Mouse (Mus musculus): ENCODE data around the gene Lipe.
"Not testable (repeated sequence)": the region's sequence is repeated elsewhere in the genome, so short reads cannot be mapped to it uniquely, and the experiment has no call there.

The Lipe gene

GRCm38 (mm10) chr7:25417597-25417996 lies 19.1 kb upstream of the Lipe start:
- in situ Hi-C loops (cut with MseI, MboI), result no loop called here

DNA sequence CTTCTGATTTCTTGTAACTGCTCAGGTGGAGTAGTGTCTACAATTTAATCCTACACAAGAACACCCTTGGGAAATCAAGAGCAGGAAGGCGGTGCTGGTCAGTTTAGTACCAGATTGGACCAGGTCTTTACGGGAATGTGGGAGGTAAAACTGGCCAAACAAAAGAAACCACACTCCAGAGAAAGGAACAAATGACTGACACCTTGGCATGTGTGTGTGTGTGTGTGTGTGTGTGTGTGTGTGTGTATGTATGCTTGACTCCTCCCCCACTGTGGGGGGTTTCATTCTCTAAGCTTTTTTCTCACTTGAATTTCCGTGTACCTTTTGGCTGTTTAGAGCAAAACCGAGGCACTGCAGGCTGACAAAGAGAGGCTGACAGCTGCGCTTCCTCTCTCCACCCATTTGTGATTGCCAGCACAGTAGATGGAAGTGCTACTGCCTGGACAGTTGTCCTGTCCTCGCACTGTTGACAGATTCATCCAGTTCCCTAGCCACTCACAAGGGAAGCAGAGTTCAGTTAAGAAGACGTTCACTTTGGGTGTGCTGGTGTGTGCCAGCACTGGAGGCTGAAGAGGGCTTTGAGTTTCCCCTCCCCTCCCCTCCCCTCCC lies 14.4 kb upstream of the Lipe start, which contains the start of gene Cxcl17:
Gene Cxcl17 (minus strand): TSS at position 54 of the 609 bp plus-strand sequence.
- in situ Hi-C loops (cut with MseI, MboI), result no loop called here

GRCm38 (mm10) chr7:25411861-25412260 lies 13.4 kb upstream of the Lipe start:
- in situ Hi-C loops (cut with MseI, MboI), result no loop called here

GRCm38 (mm10) chr7:25410969-25411615 lies 12.6 kb upstream of the Lipe start:
- in situ Hi-C loops (cut with MseI, MboI), result no loop called here

GRCm38 (mm10) chr7:25409114-25409760 lies 10.7 kb upstream of the Lipe start:
- in situ Hi-C loops (cut with MseI, MboI), result no loop called here

DNA sequence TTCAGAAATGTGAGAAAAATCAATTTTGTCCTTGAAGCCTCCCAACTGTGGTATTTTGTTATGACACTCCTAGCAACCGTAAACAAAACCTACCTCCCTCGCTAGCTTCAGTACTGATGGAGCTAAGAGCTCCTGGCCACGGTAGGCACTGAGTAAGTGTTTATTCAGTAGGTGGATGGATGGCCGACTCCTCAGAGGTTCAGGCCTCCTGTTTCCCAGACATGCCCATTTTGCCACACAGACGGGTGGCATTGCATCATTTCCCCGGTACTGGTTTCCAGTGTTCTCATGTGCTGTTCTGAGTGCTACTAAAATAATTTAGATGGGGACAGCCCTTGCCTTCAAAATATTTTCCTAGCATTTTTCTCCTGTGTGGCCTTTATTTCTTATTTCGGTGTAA lies 8.0 kb upstream of the Lipe start:
- in situ Hi-C loops (cut with MseI, MboI), result no loop called here

- in situ Hi-C loops (cut with MseI, MboI), result no loop called here
Measured at GRCm38 (mm10) chr7:25402671-25403101, 4.2 kb upstream of the Lipe start.

DNA sequence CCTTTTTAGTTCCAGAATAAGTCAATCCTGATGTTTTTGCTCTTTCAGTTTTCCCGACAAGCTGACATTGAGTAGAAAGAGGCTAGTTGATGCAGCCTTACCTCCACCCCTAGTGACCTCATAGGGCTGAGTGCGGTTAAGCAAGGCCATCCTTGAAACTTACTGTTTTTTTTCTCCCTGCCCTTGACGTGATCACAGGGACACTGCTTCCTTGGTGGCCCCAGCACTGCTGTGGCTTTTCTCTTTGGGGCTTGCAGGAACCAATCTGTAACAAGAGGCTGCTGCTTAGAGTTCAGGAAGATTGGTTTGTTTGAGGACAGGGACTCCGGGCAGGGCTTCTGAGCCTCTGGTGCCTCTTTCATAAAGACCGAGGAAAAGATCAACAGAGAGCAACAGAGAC lies 3.5 kb upstream of the Lipe start:
- in situ Hi-C loops (cut with MseI, MboI), result no loop called here

- in situ Hi-C loops (cut with MseI, MboI), result no loop called here
Measured at GRCm38 (mm10) chr7:25401551-25401950, 3.0 kb upstream of the Lipe start.

- in situ Hi-C loops (cut with MseI, MboI), result not testable (repeated sequence)
Measured at GRCm38 (mm10) chr7:25399028-25399427, 518 bp upstream of the Lipe start.

DNA sequence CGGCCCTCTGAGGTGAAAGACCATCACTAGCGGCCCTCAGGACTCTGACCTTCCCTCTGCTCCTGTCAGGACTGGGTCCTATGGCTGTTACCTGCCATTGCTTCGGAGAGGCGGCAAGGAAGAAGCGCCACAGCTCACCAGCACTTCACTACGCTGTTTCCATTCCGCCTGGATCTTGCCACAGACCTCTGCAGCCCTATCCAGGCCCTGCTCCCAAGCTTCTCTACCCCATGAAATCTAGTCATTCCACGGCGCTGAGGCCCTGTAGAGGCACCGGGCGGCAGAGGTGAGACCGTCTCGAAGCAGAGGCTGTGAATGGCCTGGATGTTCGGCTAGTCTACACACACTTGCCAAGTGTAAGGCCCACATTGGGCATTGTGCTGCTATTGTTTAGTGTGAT lies 1.9 kb downstream of the Lipe start:
- in situ Hi-C loops (cut with MseI, MboI), result no loop called here

- in situ Hi-C loops (cut with MseI, MboI), result no loop called here
Measured at GRCm38 (mm10) chr7:25395558-25396521, 2.7 kb downstream of the Lipe start.

- in situ Hi-C loops (cut with MseI, MboI), result no loop called here
Measured at GRCm38 (mm10) chr7:25395186-25395557, 3.3 kb downstream of the Lipe start.

DNA sequence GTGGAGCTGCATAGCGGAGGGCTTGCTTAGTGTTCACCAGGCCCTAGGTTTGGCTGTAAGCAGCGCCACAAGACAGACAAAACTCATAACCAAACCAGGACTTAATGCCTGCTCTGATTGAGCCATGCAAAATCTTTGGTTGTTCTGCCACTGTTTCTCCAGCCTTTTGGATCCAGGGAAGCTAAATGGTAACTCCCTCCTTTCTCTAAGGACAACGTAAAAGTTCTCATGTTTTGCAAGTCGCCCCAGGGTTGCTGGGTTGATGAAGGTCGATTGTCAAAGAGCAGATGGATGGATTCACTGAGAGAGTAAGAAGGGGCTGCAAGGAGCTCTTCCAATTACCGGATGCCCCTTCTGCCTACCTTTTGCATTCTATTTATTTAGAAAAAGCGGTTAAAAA lies 3.8 kb downstream of the Lipe start:
- in situ Hi-C loops (cut with MseI, MboI), result no loop called here

- in situ Hi-C loops (cut with MseI, MboI), result no loop called here
Measured at GRCm38 (mm10) chr7:25393451-25394210, 4.9 kb downstream of the Lipe start.

DNA sequence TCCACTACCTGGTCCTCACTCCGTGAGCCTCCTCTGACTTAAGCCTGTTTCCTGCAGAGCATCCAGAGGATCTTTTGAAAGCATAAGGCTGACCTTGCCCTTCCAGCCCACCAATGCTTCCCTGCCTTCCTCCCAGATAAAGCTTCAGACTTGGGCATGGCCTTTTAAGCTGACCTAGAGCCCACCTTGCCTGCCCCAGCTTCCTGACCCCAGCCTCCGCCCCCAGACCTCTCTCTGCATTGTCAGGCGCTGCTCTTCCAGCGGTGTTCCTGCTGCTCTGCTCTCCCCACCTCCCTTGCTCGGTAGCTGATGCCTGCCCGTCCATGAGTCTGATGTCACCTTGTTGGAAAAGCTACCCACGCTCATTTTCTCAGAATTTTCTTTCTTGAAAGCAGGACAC lies 5.7 kb downstream of the Lipe start:
- in situ Hi-C loops (cut with MseI, MboI), result no loop called here

DNA sequence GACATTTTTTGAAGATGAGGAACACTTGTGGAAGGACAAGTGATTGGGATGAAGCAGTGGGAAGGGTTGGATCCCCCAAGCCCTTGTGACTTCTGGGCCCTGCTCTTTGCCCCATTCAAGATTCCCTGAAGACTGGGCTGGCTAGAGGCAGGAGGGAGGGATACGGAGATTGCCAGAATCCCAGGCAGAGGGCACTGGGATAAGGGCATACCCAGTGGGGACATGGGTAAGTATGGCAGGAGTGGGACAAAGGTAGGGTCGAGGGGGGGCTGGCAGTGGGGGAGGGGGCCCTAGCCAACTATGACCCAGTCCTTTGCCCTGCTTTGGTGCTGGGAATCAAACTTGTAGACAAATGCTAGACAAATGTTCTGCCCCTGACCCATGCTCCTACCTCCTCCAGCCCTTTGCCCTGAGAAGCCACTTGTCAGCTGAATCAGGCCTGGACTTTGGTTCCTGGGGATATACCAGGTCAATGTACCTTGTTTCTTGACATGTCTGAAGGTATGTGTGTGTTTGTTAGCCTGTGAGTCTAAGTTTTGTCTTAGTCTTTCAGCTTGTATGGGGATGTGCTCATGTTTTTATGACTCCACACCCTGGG lies 6.6 kb downstream of the Lipe start:
- in situ Hi-C loops (cut with MseI, MboI), result no loop called here

DNA sequence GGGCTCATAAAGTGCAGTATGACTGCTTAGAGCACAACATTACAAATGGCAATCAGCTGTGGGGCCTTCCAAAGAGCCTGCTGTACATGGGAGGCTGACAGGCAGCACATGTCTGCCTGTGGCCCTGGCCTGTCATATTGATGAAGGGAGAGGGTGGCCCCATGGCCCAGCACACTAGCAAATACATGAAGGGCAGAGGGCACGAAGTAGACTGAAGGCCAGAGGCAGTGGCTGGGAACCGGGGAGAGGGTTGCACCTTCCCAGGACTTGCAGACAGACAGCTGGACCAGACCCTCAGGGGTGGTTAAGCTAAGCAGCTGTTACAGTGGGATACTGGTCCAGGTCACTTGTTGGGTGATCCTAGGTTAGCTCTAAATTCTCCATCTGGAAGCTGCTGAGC lies 7.5 kb downstream of the Lipe start:
- in situ Hi-C loops (cut with MseI, MboI), result no loop called here

GRCm38 (mm10) chr7:25390054-25390770 lies 8.3 kb downstream of the Lipe start:
- in situ Hi-C loops (cut with MseI, MboI), result no loop called here

- in situ Hi-C loops (cut with MseI, MboI), result no loop called here
Measured at GRCm38 (mm10) chr7:25388916-25389315, 9.6 kb downstream of the Lipe start.

Data from mouse trophoblast stem cell (cell line).